Mouse (Mus musculus): ENCODE results near the gene Atp1a2.

GRCm38 (mm10) chr1:172329131-172329530 lies 31.3 kb upstream of the Atp1a2 start, which contains the start of gene Kcnj9:
- TF ChIP-seq POLR2A (IDR thresholded peaks at IDR 0.05; ENCODE audit: extremely low read depth, insufficient read depth, low read length): peak; percentile 98
- no peak for TF ChIP-seq CTCF (IDR thresholded peaks at IDR 0.05; ENCODE audit: extremely low read depth, insufficient read depth, low read length)
